Mouse (Mus musculus) bone marrow macrophage, adult 2 months (primary cell): ENCODE measurements around the gene Gm20388.

Experiments
- CTCF ChIP-seq: IDR thresholded peaks from 2 replicates; pipeline ENCODE4 v1.5.1; 2012; ENCODE audit warnings: low read depth, mild to moderate bottlenecking, low read length, moderate library complexity
- POLR2A ChIP-seq: IDR thresholded peaks from 2 replicates; pipeline ENCODE4 v1.6.1; 2012; ENCODE audit warnings: mild to moderate bottlenecking, low read depth, low read length, borderline replicate concordance

- TF ChIP-seq CTCF (no peak), POLR2A (no peak)
Measured at GRCm38 (mm10) chr8:123329961-123330360, 3419.3 kb downstream of the Gm20388 start.
